Mouse (Mus musculus) CD4-positive naive resting alpha-beta T cell, adult 76 days (primary cell): Measurements from ENCODE around the gene St13. TPM values are rescaled to one million over a fixed set of nuclear protein-coding genes. Genes with fewer than 3 reads are reported as not detected.

Experiments used
- total RNA-seq: library from RNA; stranded (reverse); gene quantifications from one replicate; pipeline ENCODE4 v1.2.4, GENCODE M21; 2023

Gene St13
- total RNA-seq = 85.1 TPM

DNA sequence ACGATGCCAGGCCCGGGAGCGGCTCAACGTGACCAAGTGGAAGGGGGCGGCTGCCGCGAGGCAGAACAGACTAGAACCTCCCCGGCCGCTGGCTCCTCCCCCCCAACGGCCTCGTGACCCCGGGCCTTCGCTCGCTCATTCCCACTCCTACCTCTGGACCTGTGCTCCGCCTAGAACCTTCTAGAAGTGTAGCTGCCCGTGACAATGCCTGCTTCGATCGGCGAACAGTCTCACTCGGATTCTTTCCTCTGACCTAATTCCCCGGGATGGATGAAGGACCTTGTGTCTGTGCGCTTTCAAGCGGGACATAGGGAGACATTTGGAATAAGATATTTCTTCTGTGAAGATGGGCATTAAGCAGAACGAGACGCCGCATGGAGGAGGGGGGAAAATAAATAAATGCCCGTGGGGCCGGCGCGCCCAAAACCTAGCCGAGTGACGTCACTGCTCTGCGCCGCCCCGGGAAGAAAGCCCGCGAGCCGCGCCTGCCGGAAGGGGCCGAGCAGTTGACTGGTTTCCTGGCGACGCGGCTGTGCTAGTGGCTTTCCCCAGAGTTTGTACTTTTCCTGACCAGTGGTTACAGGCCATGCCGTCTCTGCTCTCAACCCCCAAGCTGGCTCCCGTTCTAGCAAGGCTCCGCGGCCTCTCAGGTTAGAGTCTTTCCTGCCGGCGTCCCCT lies at the start of gene St13, which contains the start of gene Xpnpep3:
Gene St13 (minus strand): TSS at position 440 of the 678 bp plus-strand sequence.
Gene Xpnpep3 (plus strand): TSS at position 501 of the 678 bp plus-strand sequence.

DNA sequence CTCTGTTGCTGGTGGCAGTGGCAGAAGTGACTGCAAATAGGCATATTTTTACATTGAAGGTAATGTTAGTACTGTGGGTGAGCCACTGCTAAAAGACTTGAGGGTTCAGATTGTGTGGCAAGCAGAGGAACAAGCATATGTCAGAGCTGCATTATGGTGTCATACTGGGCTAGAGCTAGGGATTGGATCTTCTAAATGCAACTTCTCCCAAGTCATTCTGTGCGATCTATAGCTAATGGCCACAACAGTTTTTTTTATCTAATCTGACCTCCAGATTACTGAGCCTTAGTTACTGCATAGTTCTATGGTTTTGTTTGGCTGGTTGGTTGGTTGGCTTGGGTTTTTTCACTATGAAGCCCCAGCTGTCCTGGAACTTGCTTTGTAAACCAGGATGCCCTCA lies 8.3 kb upstream of the St13 start, which contains the start of gene Dnajb7:
Gene Dnajb7 (minus strand): TSS at position 101 of the 400 bp plus-strand sequence.

GRCm38 (mm10) chr15:81360345-81361021 lies 39.4 kb downstream of the St13 start, which contains the start of gene Slc25a17:
Gene Slc25a17, minus strand, starts transcription at chr15:81360812.

Other genes with a start within 250 kb of the St13 start
- 197 TPM for gene Mrtfa, start 209.3 kb downstream of the St13 start, total RNA-seq
- gene Mchr1, start 164.6 kb downstream of the St13 start, total RNA-seq = not detected
- gene Slc25a17, start 39.3 kb downstream of the St13 start, total RNA-seq = 32.8 TPM
- gene Xpnpep3, start 61 bp upstream of the St13 start, total RNA-seq = 14.7 TPM
- not detected for gene Dnajb7, start 8.2 kb upstream of the St13 start, total RNA-seq
- 96.4 TPM for gene Rbx1, start 66.2 kb upstream of the St13 start, total RNA-seq
- gene Ep300, start 185.3 kb upstream of the St13 start, total RNA-seq = 142 TPM